Mouse (Mus musculus): ENCODE measurements around the gene Ciz1.

Ciz1 gene

GRCm38 (mm10) chr2:32425568-32425967 is 73.4 kb downstream of the Ciz1 start:
- TF ChIP-seq GATA4 (IDR thresholded peaks at IDR 0.05; ENCODE audit: insufficient replicate concordance, low read length): no peak

GRCm38 (mm10) chr2:32426141-32426540 is 74.0 kb downstream of the Ciz1 start:
- no peak for TF ChIP-seq GATA4 (IDR thresholded peaks at IDR 0.05; ENCODE audit: insufficient replicate concordance, low read length)

GRCm38 (mm10) chr2:32427720-32428119 is 75.6 kb downstream of the Ciz1 start:
- TF ChIP-seq GATA4 (IDR thresholded peaks at IDR 0.05; ENCODE audit: insufficient replicate concordance, low read length): no peak

- no peak for TF ChIP-seq GATA4 (IDR thresholded peaks at IDR 0.05; ENCODE audit: insufficient replicate concordance, low read length)
These were observed 76.2 kb downstream of the Ciz1 start for GRCm38 (mm10) chr2:32428262-32428722.

- TF ChIP-seq GATA4 (IDR thresholded peaks at IDR 0.05; ENCODE audit: insufficient replicate concordance, low read length): no peak
These were observed 77.2 kb downstream of the Ciz1 start for GRCm38 (mm10) chr2:32429215-32429891.
